Mouse (Mus musculus): ENCODE results near the gene Gjd3.

The Gjd3 gene

DNA sequence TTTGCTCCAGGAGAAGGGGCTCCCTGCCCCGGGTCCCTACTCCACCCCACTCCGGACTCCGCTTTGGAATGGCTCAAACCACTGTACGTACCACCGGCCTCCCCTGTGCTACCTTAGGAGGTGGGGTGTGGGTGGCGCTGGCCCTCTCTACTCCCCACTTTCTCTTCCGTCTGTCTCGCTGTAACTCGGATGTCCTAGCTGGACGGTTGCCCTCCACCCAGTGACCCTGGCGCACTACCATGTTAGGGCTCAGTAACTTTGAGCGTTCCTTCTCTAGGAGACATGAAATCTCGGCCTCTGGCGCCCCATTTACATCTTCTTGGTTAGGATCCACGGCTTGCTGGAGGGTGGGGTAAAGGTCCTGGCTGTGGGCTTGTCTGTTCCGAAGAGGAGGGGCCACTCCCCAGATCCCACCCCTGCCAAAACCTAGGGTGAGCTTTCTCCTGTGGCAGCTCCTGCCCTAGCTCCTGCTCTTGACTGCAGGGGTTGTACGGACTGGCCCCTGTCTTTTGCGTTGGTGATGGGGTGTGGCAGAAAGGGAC lies 21.7 kb downstream of the Gjd3 start:
- no peak for DNase-seq

- DNase-seq = no peak
These were observed 22.4 kb downstream of the Gjd3 start for GRCm38 (mm10) chr11:98960313-98960906.

- DNase-seq = peak; percentile 72
These were observed 23.1 kb downstream of the Gjd3 start for GRCm38 (mm10) chr11:98959437-98960312.

DNA sequence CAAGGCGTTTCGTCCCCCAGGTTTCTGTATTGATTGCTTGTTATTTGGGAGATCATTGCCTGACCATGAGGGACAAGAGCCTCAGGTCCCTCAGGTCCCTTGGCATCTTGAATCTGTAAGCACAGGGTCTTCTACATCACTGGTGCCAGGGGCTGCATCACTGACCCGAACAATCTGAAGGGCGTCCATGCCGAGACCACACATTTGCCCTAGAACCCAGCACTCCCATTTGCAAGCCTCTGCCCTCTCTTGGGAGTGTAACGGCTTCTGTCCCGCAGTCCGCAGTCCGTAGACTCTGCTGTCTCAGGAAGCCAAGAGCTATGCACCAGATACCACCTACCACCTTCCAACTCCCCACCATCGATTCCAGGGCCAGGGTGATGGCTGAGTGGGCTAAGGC lies 26.5 kb downstream of the Gjd3 start:
- no peak for DNase-seq

- DNase-seq = no peak
These were observed 27.0 kb downstream of the Gjd3 start for GRCm38 (mm10) chr11:98955707-98956235.

- DNase-seq = no peak
These were observed 27.8 kb downstream of the Gjd3 start for GRCm38 (mm10) chr11:98954801-98955706.

- no peak for DNase-seq
These were observed 28.4 kb downstream of the Gjd3 start for GRCm38 (mm10) chr11:98954373-98954772.

DNA sequence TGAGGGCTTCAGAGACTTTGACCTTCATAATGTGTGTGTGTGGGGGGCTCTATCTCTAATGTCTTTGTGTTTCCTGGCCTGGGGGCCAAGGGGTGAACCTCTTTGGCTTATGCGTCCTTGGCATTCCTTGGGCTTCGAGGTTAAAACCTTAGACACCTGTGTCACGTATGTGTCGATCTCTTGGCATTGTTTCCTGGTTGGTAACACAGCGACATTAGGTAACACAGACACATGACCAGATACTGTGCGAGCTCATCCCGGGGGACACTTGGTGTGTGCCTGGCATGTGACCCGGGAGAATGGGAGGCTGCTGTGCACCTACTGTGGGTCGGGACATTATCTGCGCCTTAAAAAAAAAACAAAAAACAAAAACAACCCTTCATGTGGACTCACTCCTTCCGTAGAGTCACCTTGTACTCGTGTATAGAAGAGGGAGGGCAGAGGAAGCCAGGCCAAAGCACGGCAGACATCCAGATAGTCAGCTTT lies 28.9 kb downstream of the Gjd3 start:
- no peak for DNase-seq

DNA sequence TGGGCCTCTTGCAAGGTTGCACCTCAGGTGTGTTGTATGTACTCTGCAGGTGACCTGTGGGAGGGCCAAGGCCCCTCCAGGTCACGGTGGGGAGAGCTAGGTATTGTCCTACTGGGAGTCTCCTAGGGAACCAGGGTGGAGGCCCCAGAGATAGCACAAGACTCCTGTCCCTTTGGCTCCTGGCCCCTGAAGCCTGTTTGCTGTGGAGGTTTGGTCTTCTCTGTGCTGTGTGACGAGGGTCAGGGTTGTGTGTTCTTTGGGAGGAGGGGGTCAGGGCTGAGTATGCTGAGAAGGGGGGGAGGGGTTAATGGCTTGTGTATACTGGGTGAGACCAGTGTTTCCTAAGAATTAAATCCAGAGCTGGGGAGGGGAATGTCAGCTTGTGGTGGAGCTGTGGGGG lies 29.5 kb downstream of the Gjd3 start:
- DNase-seq = no peak

GRCm38 (mm10) chr11:98952736-98953135 lies 30.1 kb downstream of the Gjd3 start:
- DNase-seq = no peak

DNA sequence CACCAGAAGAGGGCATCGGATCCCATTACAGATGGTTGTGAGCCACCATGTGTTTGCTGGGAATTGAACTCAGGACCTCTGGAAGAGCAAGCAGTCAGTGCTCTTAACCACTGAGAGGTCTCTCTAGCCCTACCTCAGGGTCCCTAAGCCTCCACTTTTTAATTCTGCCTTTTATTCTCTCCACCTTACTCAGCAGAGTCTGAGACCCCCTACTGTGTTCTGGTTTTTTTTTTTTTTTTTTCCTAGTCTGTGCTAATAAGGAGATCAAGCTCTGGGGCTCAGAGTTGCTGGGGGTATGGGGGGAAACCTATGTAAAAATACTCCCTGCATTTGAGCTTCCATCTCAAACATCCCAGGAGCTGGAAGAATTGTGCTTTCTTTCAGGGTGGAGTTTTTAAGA lies 30.7 kb downstream of the Gjd3 start:
- no peak for DNase-seq

GRCm38 (mm10) chr11:98951026-98951906 lies 31.6 kb downstream of the Gjd3 start:
- peak; percentile 43 for DNase-seq

GRCm38 (mm10) chr11:98950484-98950883 lies 32.3 kb downstream of the Gjd3 start:
- no peak for DNase-seq

- no peak for DNase-seq
These were observed 32.8 kb downstream of the Gjd3 start for GRCm38 (mm10) chr11:98949958-98950460.

DNA sequence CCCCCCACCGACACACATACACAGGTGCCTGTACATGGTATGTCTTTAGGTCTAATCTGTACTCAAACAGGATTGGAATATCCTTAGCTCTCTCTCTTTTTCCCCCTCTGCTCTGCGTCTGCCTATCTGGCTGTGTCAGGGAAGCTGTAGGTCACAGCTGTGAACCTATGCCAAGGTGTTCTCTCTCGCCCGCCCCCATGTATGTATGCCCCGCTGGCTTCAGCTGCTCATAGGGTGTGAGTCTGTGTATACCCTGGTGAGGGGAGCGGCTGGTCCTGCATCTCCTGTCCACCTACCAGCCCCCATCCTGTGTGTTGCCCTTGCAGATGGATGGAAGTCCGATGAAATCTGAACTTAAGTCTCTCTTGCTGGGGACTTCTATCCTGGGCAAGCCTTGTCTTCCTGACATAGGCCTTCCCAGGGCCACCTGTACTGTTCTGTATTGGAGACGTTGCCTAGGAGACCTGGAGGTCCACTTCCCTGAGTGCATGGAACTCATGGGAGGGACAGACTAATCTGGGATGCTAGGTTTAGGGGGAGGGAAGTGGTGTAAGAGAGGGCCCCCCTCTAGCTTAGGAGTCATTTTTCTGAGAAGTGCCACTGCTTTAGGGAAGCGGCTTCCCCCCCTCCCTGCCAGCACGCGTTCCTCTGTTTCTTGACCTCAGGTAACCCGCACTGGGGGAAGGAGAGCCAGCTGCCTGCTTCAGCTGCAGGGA lies 33.4 kb downstream of the Gjd3 start:
- DNase-seq = no peak

GRCm38 (mm10) chr11:98947969-98948569 lies 34.7 kb downstream of the Gjd3 start:
- no peak for DNase-seq

DNA sequence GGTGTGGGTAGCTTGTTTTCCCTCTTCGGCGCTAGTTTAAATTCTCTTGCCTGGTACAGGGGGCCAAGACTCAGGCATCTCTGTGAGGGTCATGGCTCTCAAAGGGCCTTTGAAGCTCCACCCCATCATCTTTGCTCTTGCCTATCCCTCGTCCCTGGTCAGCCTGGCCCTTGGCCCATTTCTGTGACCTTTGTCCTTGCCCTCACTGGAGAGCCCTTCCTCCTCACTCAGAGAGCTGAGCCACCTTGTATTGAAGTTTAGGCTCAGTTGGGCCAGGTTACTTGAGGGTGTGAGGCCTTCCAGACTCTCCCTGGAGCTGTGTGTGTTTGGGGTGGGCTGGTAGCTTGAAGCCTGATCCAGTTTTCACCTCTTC lies 37.2 kb downstream of the Gjd3 start:
- DNase-seq = no peak

GRCm38 (mm10) chr11:98944897-98945604 lies 37.8 kb downstream of the Gjd3 start:
- no peak for DNase-seq

DNA sequence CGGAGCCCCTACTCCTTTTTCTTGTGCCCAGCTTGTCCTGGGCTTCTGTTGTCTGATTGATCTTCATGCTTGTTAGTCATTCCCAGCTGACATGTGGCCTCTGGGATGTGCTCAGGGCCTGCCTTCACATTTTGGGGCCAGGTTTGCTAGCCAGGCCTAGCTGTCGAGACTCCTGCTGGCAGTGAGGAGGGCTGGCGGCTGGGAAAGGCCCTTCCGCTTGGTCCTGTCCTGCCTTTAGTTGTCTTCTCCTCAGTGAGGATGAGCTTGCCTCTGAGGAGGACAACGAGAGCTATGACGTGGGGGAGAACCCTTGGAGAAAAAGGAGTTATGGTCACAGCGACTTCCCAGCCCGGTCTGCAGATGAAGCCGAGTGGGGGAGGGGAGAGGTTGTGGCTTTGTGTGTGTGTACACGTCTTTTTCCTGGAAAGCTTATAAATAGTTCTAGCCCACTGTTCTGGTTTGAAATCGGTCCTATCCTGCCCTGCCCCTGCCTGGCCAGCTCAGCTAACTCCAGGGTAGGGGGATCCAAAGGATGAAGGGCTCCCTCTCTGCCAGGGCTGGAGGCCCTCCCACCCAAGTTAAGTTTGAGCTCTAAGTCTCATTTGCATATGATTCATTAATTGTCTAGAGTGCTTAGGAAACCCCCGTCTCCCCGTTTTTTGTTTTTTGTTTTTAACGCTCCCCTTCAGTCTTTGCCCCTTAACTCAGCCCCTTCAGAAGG lies 38.9 kb downstream of the Gjd3 start:
- DNase-seq = no peak

All from right cerebral cortex, postnatal 25 days (tissue).